Mouse (Mus musculus): ENCODE data around the gene Cnfn. TPM values are rescaled to one million over a fixed set of nuclear protein-coding genes. Genes with fewer than 3 reads are reported as not detected.
"Not testable (repeated sequence)": the region's sequence is repeated elsewhere in the genome, so short reads cannot be mapped to it uniquely, and the experiment has no call there.

Cnfn gene
- total RNA-seq (2021) = not detected

GRCm38 (mm10) chr7:25369058-25369749, at the start of gene Cnfn:
Gene Cnfn (minus strand): TSS chr7:25369724.
- DNase-seq (ENCODE audit: low spot score in 2 of 2) = no peak

GRCm38 (mm10) chr7:25417597-25417996, 48.1 kb upstream of the Cnfn start:
- no peak for DNase-seq (ENCODE audit: low spot score in 2 of 2)
- intact Hi-C loops (cut with DNase I) = no loop called here

More at GRCm38 (mm10) chr7:25369058-25369749, at the start of gene Cnfn:
- intact Hi-C loops (cut with DNase I) = no loop called here

GRCm38 (mm10) chr7:25412833-25413441, 43.4 kb upstream of the Cnfn start, which contains the start of gene Cxcl17:
Gene Cxcl17 (minus strand): TSS chr7:25412886.
- no peak for DNase-seq (ENCODE audit: low spot score in 2 of 2)
- intact Hi-C loops (cut with DNase I) = no loop called here

DNA sequence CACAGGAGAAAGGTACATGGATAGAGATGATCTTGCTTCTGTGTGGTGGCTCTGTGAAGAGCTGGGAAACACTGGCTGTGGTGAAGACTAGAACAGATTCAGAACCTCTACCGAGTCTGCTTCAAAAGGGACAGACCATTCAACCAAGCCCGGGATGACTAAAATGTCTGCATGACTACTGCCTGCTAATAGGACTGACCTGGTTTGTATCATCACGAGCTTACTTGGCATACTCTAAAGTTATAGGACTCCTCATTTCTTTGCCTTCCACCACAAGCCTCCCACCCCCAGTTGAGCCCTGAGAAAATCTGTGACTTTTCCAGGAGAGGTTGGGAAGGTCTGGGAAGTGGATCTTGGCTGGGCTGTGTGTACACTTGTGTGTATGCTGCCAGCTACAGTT, 42.3 kb upstream of the Cnfn start:
- no peak for DNase-seq (ENCODE audit: low spot score in 2 of 2)
- intact Hi-C loops (cut with DNase I) = no loop called here

GRCm38 (mm10) chr7:25410969-25411615, 41.6 kb upstream of the Cnfn start:
- DNase-seq (ENCODE audit: low spot score in 2 of 2) = no peak
- intact Hi-C loops (cut with DNase I) = no loop called here

DNA sequence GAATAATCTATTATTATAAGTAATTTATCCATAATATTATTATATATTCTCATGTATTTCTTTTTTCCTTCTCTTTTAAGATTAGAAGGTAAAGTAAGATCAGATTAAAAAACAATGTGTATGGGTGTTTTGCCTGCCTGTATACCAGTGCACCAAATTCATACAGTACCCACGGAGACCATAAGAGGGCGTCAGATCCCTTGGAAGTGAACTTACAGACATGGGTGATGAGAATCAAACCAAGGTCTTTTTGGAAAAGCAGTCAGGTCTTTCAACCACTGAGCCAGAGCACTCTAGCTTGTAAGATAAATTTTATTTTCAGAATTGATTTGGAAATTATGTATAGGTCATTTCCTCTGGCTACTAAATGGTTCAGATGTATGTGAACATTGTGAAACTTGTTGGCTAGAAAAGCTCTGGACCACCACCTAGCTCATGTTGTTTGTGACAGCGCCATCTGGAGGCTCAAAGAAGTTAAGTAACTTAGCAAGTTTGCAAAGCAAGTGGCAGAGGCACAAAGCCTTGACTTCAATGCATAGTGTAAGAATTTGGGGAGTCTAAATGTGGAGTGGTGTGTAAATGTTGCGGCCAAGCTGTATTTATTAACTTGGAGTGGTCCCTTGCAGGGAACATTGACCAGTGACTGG, 39.7 kb upstream of the Cnfn start:
- DNase-seq (ENCODE audit: low spot score in 2 of 2) = no peak
- intact Hi-C loops (cut with DNase I) = no loop called here

DNA sequence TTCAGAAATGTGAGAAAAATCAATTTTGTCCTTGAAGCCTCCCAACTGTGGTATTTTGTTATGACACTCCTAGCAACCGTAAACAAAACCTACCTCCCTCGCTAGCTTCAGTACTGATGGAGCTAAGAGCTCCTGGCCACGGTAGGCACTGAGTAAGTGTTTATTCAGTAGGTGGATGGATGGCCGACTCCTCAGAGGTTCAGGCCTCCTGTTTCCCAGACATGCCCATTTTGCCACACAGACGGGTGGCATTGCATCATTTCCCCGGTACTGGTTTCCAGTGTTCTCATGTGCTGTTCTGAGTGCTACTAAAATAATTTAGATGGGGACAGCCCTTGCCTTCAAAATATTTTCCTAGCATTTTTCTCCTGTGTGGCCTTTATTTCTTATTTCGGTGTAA, 36.9 kb upstream of the Cnfn start:
- DNase-seq (ENCODE audit: low spot score in 2 of 2) = no peak
- intact Hi-C loops (cut with DNase I) = no loop called here

GRCm38 (mm10) chr7:25402671-25403101, 33.2 kb upstream of the Cnfn start:
- no peak for DNase-seq (ENCODE audit: low spot score in 2 of 2)
- intact Hi-C loops (cut with DNase I) = no loop called here

DNA sequence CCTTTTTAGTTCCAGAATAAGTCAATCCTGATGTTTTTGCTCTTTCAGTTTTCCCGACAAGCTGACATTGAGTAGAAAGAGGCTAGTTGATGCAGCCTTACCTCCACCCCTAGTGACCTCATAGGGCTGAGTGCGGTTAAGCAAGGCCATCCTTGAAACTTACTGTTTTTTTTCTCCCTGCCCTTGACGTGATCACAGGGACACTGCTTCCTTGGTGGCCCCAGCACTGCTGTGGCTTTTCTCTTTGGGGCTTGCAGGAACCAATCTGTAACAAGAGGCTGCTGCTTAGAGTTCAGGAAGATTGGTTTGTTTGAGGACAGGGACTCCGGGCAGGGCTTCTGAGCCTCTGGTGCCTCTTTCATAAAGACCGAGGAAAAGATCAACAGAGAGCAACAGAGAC, 32.5 kb upstream of the Cnfn start:
- intact Hi-C loops (cut with DNase I) = no loop called here
- no peak for DNase-seq (ENCODE audit: low spot score in 2 of 2)

DNA sequence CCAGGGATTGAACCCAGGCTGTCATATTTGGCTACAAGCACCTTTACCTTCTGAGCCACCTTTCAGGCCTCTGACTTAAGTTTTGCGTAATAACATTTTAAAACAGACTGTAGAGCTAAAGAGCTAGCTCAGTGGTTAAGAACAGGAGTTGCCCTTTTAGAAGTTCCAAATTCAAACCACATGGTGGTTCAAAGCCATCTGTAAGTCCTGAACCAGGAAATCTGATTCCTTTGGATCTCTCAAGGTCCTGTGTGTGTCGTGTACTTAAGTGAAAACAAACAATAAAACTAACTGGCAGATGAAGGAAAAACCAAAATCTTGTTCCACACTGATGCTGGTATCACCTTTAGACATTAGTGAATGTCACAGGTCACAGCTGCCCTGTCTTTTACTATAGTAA, 32.0 kb upstream of the Cnfn start:
- DNase-seq (ENCODE audit: low spot score in 2 of 2) = no peak
- intact Hi-C loops (cut with DNase I) = no loop called here

GRCm38 (mm10) chr7:25399028-25399427, 29.5 kb upstream of the Cnfn start:
- DNase-seq (ENCODE audit: low spot score in 2 of 2); intact Hi-C loops (cut with DNase I): not testable (repeated sequence)

GRCm38 (mm10) chr7:25398610-25399009, 29.1 kb upstream of the Cnfn start, which contains the start of gene Lipe:
Gene Lipe (minus strand): TSS chr7:25398710.
- no peak for DNase-seq (ENCODE audit: low spot score in 2 of 2)
- intact Hi-C loops (cut with DNase I) = no loop called here

DNA sequence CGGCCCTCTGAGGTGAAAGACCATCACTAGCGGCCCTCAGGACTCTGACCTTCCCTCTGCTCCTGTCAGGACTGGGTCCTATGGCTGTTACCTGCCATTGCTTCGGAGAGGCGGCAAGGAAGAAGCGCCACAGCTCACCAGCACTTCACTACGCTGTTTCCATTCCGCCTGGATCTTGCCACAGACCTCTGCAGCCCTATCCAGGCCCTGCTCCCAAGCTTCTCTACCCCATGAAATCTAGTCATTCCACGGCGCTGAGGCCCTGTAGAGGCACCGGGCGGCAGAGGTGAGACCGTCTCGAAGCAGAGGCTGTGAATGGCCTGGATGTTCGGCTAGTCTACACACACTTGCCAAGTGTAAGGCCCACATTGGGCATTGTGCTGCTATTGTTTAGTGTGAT, 27.1 kb upstream of the Cnfn start:
- no peak for DNase-seq (ENCODE audit: low spot score in 2 of 2)
- intact Hi-C loops (cut with DNase I) = no loop called here

- DNase-seq (ENCODE audit: low spot score in 2 of 2) = peak; percentile 93 to 95
- intact Hi-C loops (cut with DNase I) = no loop called here
These were observed 26.3 kb upstream of the Cnfn start for GRCm38 (mm10) chr7:25395558-25396521.

DNA sequence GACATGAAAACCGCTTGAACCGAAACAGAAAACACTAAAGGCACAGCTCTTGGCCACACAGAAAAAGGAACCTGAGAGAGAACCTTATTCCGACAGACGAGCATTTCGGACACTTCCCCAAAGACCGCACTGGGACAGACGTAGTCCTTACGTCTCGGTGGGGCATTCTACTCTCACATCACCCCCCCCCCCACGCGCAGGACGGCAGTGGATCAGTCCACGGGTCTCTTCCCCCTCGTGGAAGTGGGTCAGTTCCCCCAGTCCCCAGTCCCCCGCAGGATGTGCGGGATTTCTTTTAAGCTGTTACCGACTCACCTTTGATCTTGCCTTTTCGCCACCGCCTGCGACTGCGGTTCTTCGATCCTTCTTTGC, 25.6 kb upstream of the Cnfn start:
- intact Hi-C loops (cut with DNase I) = no loop called here
- DNase-seq (ENCODE audit: low spot score in 2 of 2) = no peak

- intact Hi-C loops (cut with DNase I) = no loop called here
- no peak for DNase-seq (ENCODE audit: low spot score in 2 of 2)
These were observed 25.2 kb upstream of the Cnfn start for GRCm38 (mm10) chr7:25394754-25395153.

GRCm38 (mm10) chr7:25393451-25394210, 24.1 kb upstream of the Cnfn start:
- no peak for DNase-seq (ENCODE audit: low spot score in 2 of 2)
- intact Hi-C loops (cut with DNase I) = no loop called here

DNA sequence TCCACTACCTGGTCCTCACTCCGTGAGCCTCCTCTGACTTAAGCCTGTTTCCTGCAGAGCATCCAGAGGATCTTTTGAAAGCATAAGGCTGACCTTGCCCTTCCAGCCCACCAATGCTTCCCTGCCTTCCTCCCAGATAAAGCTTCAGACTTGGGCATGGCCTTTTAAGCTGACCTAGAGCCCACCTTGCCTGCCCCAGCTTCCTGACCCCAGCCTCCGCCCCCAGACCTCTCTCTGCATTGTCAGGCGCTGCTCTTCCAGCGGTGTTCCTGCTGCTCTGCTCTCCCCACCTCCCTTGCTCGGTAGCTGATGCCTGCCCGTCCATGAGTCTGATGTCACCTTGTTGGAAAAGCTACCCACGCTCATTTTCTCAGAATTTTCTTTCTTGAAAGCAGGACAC, 23.3 kb upstream of the Cnfn start:
- no peak for DNase-seq (ENCODE audit: low spot score in 2 of 2)
- intact Hi-C loops (cut with DNase I) = no loop called here

Data from left cerebral cortex, postnatal 36 days (tissue).